Mouse (Mus musculus): Measurements from ENCODE around the gene Tcap.

DNA sequence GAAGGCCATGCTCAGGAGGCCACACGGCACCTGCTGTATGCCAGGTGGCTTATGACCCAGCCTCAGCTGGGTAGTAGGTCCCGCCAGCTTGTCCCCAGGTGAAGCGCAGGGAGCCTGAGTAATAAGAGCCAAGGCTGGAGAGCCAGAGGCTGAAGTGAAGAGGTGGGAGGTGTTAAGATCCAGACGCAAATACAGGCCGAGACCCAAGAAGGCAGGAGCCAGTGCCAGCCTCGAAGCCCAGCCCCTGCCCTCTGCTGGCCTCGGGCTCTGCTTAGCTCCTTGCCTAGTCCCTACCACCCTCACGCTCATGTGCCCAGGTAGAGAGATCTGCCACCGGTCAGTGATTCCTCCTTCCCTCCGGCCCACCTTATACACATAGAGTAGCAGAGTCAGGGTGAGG lies 4.7 kb downstream of the Tcap start:
- TF ChIP-seq CTCF (IDR thresholded peaks at IDR 0.05; ENCODE audit: control insufficient read depth, insufficient read depth, low read length): no peak
- no peak for TF ChIP-seq POLR2A (IDR thresholded peaks at IDR 0.05; ENCODE audit: borderline replicate concordance, control insufficient read depth, low read depth, low read length)

Measured in bone marrow, adult 2 months (tissue).